Mouse (Mus musculus) stomach, postnatal 0 days (tissue): ENCODE data around the gene Lta. TPM values are rescaled to one million over a fixed set of nuclear protein-coding genes. Genes with fewer than 3 reads are reported as not detected.

Experiments used
- ATAC-seq: fragments of 200-750 bp; cut with Nextera tagmentation; 2 replicates; pipeline ENCODE4 v1.8.0; 2017; ENCODE audit not compliant: low FRiP score, low TSS enrichment
- DNase-seq: peaks from one replicate; pipeline ENCODE4 v3.0.0-alpha.2; 2016; ENCODE audit warnings: low spot score
- H3K27ac ChIP-seq: fragments of 300-500 bp; sonication (generic); replicated peaks from 2 replicates; pipeline ENCODE4 v1.5.1; 2014; ENCODE audit warnings: mild to moderate bottlenecking, control low read depth
- H3K27me3 ChIP-seq: fragments of 300-500 bp; sonication (generic); 2 replicates; pipeline ENCODE4 v1.6.1; 2014; ENCODE audit warnings: low read length; ENCODE audit not compliant: control insufficient read depth, insufficient read depth
- H3K36me3 ChIP-seq: fragments of 300-500 bp; sonication (generic); 2 replicates; pipeline ENCODE4 v1.6.1; 2014; ENCODE audit warnings: low read length, mixed read lengths; ENCODE audit not compliant: control insufficient read depth, insufficient read depth
- H3K4me1 ChIP-seq: fragments of 300-500 bp; sonication (generic); replicated peaks from 2 replicates; pipeline ENCODE4 v1.6.1; 2014; ENCODE audit warnings: antibody characterized with exemption; ENCODE audit not compliant: control insufficient read depth, insufficient read depth
- H3K4me2 ChIP-seq: fragments of 300-500 bp; sonication (generic); replicated peaks from 2 replicates; pipeline ENCODE4 v1.6.1; 2014; ENCODE audit warnings: low read depth, mild to moderate bottlenecking, control low read depth, moderate library complexity
- H3K4me3 ChIP-seq: fragments of 300-500 bp; sonication (generic); 2 replicates; pipeline ENCODE4 v1.5.1; 2014; ENCODE audit warnings: low read depth, low read length, control low read depth
- H3K9ac ChIP-seq: fragments of 300-500 bp; sonication (generic); 2 replicates; pipeline ENCODE4 v1.6.1; 2014; ENCODE audit warnings: mild to moderate bottlenecking, low read length, control low read depth, mixed read lengths
- H3K9me3 ChIP-seq: fragments of 300-500 bp; sonication (generic); 2 replicates; pipeline ENCODE4 v1.6.1; 2016; ENCODE audit warnings: low read length; ENCODE audit not compliant: control insufficient read depth
- CTCF ChIP-seq: IDR thresholded peaks from 2 replicates; pipeline ENCODE4 v1.5.1; 2016; ENCODE audit warnings: antibody characterized with exemption, low read depth, mild to moderate bottlenecking, moderate library complexity
- EP300 ChIP-seq: optimal IDR thresholded peaks from 2 replicates; pipeline ENCODE3; 2016; ENCODE audit warnings: antibody characterized with exemption
- WGBS: fragments of 180-500 bp; shearing (Covaris S2); extraction: QIAGEN DNeasy Blood & Tissue Kit; methylation state at CpG from one replicate; pipeline ENCODE4 v1.1.7; 2014; 5-methylcytosine and 5-hydroxymethylcytosine counted together
- polyA plus RNA-seq: library from polyadenylated mRNA; unstranded; fragments of >200 nt; fragmentation: Nextera tagmentation; extraction: Ambion mirVana; gene quantifications from 2 replicates; pipeline ENCODE4 v1.2.1, GENCODE M21; 2015

Lta gene
- polyA plus RNA-seq, 1 experiment from 2014 or later = 0.11 TPM

DNA sequence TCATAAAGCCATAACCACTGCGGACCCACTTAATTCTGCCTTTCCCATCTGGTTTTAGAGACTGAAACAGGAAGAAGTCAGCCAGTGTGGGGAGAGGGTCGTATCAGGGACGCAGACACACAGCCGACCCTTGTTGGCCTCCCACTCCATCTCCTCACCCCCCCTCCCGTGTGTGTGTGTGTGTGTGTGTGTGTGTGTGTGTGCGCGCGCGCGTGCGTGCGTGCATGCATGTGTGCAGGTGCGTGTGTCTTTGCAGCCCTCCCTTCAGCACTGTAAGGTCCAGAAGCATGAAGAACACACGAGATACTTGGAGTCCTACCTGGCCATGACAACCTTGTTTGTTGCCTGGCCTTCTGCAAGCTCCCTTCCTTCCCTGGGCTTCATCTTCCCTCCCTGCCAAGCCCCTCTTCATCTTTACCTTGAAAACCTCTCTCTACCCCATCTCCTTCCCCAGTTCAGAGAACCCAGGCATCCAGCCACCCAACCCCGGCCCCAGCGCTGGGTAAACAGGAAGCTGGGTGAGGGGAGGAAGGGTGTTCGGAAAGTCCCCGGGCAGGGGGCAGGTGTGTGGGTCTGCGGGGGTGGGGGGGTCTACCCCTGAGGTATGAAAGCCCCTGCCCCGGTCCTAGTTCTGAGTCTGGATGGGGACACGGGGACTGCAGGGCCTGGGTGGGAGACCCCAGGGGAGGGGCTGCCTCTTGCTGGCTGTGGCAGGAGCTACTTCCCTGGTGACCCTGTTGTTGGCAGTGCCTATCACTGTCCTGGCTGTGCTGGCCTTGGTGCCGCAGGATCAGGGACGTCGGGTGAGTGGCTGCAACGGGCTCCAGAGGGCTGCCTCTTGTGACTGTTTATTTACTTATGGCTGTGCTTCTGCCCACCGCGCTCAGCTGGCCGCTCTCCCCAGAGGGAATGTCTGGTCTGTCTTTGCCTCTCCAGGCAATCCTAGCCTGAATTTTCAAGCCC is 11.0 kb downstream of the Lta start, which contains the start of gene Ltb:
TSS of gene Ltb (plus strand) at position 559 of the 963 bp plus-strand sequence.
- Histone ChIP-seq H3K36me3 (no peaks in the 10 kb centered on the region), H3K27me3 (no peaks in the 10 kb centered on the region), H3K4me3 (peak within 1 kb of the TSS; percentile 41), H3K9ac (no peak within 1 kb of the TSS; the same call in 1 of the 2 replicates), H3K4me1 (no peaks in the 10 kb centered on the region), H3K4me2 (peak within 1 kb of the TSS; percentile 78), H3K27ac (no peak within 1 kb of the TSS), H3K9me3 (no peaks in the 10 kb centered on the region)
- no peak for TF ChIP-seq CTCF
- no peak for TF ChIP-seq EP300
- DNase-seq = no peak
- whole genome bisulfite sequencing = 55% methylated on average over 28 of the region's 28 CpGs
- no peak for ATAC-seq

DNA sequence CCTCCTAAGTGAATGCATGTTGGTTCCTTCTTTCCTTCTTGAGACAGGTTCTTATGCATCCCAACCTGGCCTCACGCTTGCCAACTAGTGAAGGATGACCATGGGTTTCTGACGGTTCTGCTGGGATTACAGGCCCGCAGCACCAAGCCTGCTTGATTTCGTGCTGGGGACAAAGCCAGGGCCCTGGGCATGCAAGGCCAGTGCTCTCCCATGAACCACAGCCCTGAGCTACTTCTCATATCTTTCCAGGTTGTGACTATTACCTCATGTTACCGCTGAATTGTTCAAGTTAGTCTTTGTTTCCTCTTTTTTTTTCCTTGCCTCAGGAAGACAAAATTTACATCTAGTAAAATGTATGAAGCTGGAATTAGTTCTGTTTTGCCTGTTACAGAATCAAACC is 12.2 kb downstream of the Lta start:
- Histone ChIP-seq H3K9me3 (no peaks in the 10 kb centered on the region), H3K27ac (no peak overlapping the region), H3K4me2 (no peak overlapping the region), H3K9ac (no peak overlapping the region), H3K4me1 (no peaks in the 10 kb centered on the region), H3K27me3 (no peaks in the 10 kb centered on the region), H3K4me3 (no peak overlapping the region), H3K36me3 (no peaks in the 10 kb centered on the region)
- DNase-seq (no peak), ATAC-seq (no peak)
- TF ChIP-seq CTCF (no peak), EP300 (no peak)
- WGBS = 84% methylated on average over 5 of the region's 5 CpGs

DNA sequence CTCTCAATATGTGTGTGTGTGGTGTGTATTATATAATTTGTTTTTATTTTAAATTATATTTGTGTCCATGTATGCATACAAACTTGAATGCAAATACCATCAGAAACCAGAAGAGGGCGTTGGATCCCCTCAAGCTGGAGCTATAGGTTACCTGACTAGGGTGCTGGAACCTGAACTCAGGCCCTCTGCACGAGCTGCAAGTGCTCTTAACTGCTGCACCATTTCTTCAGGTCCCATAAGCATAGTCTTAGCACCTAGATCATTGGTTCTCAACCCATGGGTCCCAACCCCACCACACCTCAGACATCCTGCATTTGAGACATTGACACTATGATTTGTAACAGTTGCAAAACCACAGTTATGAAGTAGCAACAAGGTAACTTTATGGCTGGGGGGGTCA is 13.4 kb downstream of the Lta start:
- H3K27ac ChIP-seq = no peak overlapping the region
- no peaks in the 10 kb centered on the region for H3K4me1 ChIP-seq
- no peak for DNase-seq
- no peak for ATAC-seq
- WGBS = 55% methylated on average over 2 of the region's 2 CpGs
- H3K27me3 ChIP-seq = no peaks in the 10 kb centered on the region
- no peaks in the 10 kb centered on the region for H3K9me3 ChIP-seq
- no peak overlapping the region for H3K4me2 ChIP-seq
- H3K9ac ChIP-seq = no peak overlapping the region
- 0 out of 2 replicates have a peak, but pooled peaks have one; percentile 8 for TF ChIP-seq CTCF
- no peak for TF ChIP-seq EP300
- no peaks in the 10 kb centered on the region for H3K36me3 ChIP-seq
- H3K4me3 ChIP-seq = no peak overlapping the region

DNA sequence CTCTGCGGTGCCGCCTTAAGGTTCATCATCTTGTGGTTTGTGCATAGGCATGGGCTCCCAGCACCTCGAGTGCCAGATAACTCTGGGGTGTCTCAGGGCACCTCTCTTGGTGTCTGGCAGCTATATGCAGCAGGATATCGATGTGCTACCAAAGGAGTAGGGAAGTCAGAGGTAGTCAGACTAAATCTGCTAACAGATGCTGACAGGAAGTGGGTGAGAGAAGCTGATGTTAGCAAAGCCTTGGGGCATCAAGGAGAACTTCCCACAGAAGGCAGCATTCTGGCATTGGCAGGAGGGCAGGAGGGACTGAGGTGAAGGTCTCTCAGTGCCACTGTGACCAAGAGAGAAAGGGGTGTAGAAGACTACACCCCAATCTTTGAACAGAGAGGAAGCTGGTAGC is 15.1 kb downstream of the Lta start:
- ATAC-seq (no peak), DNase-seq (no peak)
- WGBS = 63% methylated on average over 4 of the region's 4 CpGs
- no peaks in the 10 kb centered on the region for H3K27me3 ChIP-seq
- no peak overlapping the region for H3K4me3 ChIP-seq
- H3K4me1 ChIP-seq = no peaks in the 10 kb centered on the region
- no peak for TF ChIP-seq CTCF
- TF ChIP-seq EP300 = no peak
- H3K36me3 ChIP-seq = no peaks in the 10 kb centered on the region
- no peak overlapping the region for H3K9ac ChIP-seq
- no peak overlapping the region for H3K4me2 ChIP-seq
- H3K27ac ChIP-seq = no peak overlapping the region
- no peaks in the 10 kb centered on the region for H3K9me3 ChIP-seq

DNA sequence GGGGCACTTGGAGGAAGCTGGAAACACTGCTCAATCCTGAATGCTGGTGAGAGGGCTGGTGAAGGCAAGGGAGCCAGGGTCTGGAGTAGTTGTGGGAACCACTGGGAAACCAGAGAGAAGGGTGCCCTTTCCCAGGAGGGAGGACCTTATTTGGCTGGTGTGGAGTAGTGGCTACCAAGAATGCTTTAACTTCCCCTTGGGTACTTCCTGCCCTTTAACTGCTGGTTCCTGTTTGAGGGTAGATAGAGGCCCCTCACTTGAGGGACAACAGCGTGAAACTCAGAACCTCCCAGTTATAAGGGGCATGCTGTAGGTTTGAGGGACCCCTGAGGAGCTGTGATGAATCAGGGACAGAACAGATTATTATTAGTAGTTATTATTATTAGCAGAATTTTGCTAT is 16.0 kb downstream of the Lta start:
- DNase-seq = no peak
- no peaks in the 10 kb centered on the region for H3K4me1 ChIP-seq
- H3K27ac ChIP-seq = no peak overlapping the region
- no peak overlapping the region for H3K4me2 ChIP-seq
- H3K27me3 ChIP-seq = no peaks in the 10 kb centered on the region
- no peak overlapping the region for H3K4me3 ChIP-seq
- 69% methylated on average over 1 of the region's 1 CpGs for WGBS
- no peaks in the 10 kb centered on the region for H3K9me3 ChIP-seq
- H3K9ac ChIP-seq = no peak overlapping the region
- H3K36me3 ChIP-seq = no peaks in the 10 kb centered on the region
- TF ChIP-seq CTCF (no peak), EP300 (no peak)
- no peak for ATAC-seq

DNA sequence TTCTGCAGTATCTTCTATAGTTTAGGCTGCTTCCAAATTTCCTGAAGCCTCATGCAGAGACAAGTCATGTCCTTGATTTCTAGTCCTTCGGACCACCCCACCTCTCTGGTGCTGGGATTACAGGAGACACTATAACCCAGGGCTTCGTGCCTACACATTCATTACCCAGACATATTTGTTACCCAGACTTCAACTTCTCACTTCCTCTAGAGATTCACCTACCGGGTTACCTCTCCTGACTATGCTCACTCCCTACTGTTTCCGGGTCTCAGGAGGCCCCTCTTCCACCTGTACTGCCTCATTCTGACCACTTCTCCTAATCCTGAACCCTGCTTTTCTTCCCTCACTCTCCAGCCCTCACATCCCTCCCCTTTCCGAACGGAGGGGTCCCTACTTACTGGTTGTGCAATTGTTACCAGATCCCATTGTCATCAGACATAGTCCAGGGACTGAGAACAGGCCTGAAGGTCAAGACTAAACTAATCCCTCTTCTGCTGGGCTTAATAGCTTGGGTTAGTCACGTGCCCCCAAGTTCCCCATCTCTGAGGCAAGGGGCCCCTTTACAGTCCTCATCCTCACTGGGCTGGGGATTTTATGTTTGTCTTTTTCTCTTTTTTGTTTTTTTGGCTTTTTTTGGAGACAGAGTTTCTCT is 17.1 kb downstream of the Lta start, which contains the start of gene Lst1:
TSS of gene Lst1 (minus strand) at position 481 of the 652 bp plus-strand sequence.
- no peak within 1 kb of the TSS for H3K27ac ChIP-seq
- H3K4me1 ChIP-seq = no peaks in the 10 kb centered on the region
- 0 out of 2 replicates have a peak, but pooled peaks have one; percentile 14 for ATAC-seq
- 49% methylated on average over 7 of the region's 7 CpGs for WGBS
- H3K9ac ChIP-seq = no peak within 1 kb of the TSS
- H3K9me3 ChIP-seq = no peaks in the 10 kb centered on the region
- DNase-seq = no peak
- H3K4me3 ChIP-seq = no peak within 1 kb of the TSS
- no peak within 1 kb of the TSS for H3K4me2 ChIP-seq
- H3K27me3 ChIP-seq = no peaks in the 10 kb centered on the region
- H3K36me3 ChIP-seq = no peaks in the 10 kb centered on the region
- no peak for TF ChIP-seq CTCF
- no peak for TF ChIP-seq EP300
